Mouse (Mus musculus): ENCODE measurements around the gene Slc25a21. TPM values are rescaled to one million over a fixed set of nuclear protein-coding genes. Genes with fewer than 3 reads are reported as not detected.

Slc25a21 gene
- polyA plus RNA-seq, 1 experiment: 0.62 TPM

- no peak for DNase-seq
- no peaks in the 10 kb centered on the region for H3K4me1 ChIP-seq (ENCODE audit: control insufficient read depth, insufficient read depth, low read length)
- H3K27me3 ChIP-seq (ENCODE audit: control insufficient read depth, insufficient read depth, low read length): no peaks in the 10 kb centered on the region
These were observed 324.1 kb downstream of the Slc25a21 start for GRCm38 (mm10) chr12:56873204-56873603.

GRCm38 (mm10) chr12:56870569-56870968 lies 326.7 kb downstream of the Slc25a21 start:
- Histone ChIP-seq H3K4me3 (replicated peaks; ENCODE audit: insufficient read depth, low read depth, low read length) (no peak overlapping the region), H3K4me1 (ENCODE audit: control insufficient read depth, insufficient read depth, low read length) (no peaks in the 10 kb centered on the region), H3K27me3 (ENCODE audit: control insufficient read depth, insufficient read depth, low read length) (no peaks in the 10 kb centered on the region), H3K27ac (ENCODE audit: insufficient read depth, low read length) (no peak overlapping the region)
- TF ChIP-seq CTCF (IDR thresholded peaks at IDR 0.05; ENCODE audit: borderline replicate concordance, insufficient read depth, low read depth, low read length) (no peak), POLR2A (IDR thresholded peaks at IDR 0.05; ENCODE audit: borderline replicate concordance, insufficient read depth, low read length) (no peak)
- no peak for DNase-seq
- WGBS: 55% methylated on average over 3 of the region's 3 CpGs

More at GRCm38 (mm10) chr12:56873204-56873603, 324.1 kb downstream of the Slc25a21 start:
- TF ChIP-seq CTCF (IDR thresholded peaks at IDR 0.05; ENCODE audit: borderline replicate concordance, insufficient read depth, low read depth, low read length) (no peak), POLR2A (IDR thresholded peaks at IDR 0.05; ENCODE audit: borderline replicate concordance, insufficient read depth, low read length) (no peak)
- no peak overlapping the region for H3K4me3 ChIP-seq (replicated peaks; ENCODE audit: insufficient read depth, low read depth, low read length)
- no peak overlapping the region for H3K27ac ChIP-seq (ENCODE audit: insufficient read depth, low read length)

DNA sequence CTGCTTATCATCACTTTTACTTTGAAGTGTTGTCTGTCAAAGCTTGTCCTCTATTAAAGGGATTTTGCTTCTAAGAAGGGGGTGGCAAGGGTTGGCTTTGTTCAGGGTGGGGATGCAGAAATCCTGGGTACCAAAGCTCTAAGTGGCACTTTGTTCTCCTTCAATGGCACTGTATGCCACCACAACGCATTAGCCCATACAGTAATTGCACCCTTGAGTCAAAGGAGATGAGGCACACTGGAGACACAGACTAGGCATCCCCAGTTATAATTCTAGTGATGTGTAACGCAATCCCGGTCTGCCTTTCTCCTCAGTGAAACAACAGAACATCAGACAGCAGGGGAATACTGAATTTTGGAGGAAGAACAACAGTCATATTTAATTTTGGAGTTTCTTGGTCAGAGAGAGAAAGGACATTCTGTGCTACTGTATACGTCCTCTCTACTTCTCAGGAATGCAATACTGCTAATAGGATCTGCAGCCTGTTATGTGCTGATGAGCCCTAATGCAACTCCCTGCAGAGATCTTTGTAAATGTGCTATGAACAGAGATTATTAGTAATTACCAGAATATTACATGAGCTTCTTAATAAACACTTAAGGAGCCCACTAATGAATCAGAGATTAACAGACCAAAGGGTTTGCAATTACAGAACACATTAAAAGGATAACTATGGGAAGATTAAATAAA lies 333.3 kb downstream of the Slc25a21 start:
- Histone ChIP-seq H3K27ac (ENCODE audit: insufficient read depth, low read length) (no peak overlapping the region), H3K27me3 (ENCODE audit: control insufficient read depth, insufficient read depth, low read length) (no peaks in the 10 kb centered on the region), H3K4me1 (ENCODE audit: control insufficient read depth, insufficient read depth, low read length) (no peaks in the 10 kb centered on the region), H3K4me3 (replicated peaks; ENCODE audit: insufficient read depth, low read depth, low read length) (no peak overlapping the region)
- DNase-seq: no peak
- TF ChIP-seq POLR2A (IDR thresholded peaks at IDR 0.05; ENCODE audit: borderline replicate concordance, insufficient read depth, low read length) (no peak), CTCF (IDR thresholded peaks at IDR 0.05; ENCODE audit: borderline replicate concordance, insufficient read depth, low read depth, low read length) (no peak)
- 84% methylated on average over 4 of the region's 4 CpGs for WGBS

- no peak for DNase-seq
- Histone ChIP-seq H3K27ac (ENCODE audit: insufficient read depth, low read length) (no peak overlapping the region), H3K4me1 (ENCODE audit: control insufficient read depth, insufficient read depth, low read length) (no peaks in the 10 kb centered on the region), H3K4me3 (replicated peaks; ENCODE audit: insufficient read depth, low read depth, low read length) (no peak overlapping the region), H3K27me3 (ENCODE audit: control insufficient read depth, insufficient read depth, low read length) (no peaks in the 10 kb centered on the region)
- no peak for TF ChIP-seq CTCF (IDR thresholded peaks at IDR 0.05; ENCODE audit: borderline replicate concordance, insufficient read depth, low read depth, low read length)
- TF ChIP-seq POLR2A (IDR thresholded peaks at IDR 0.05; ENCODE audit: borderline replicate concordance, insufficient read depth, low read length): no peak
- 42% methylated on average over 4 of the region's 4 CpGs for WGBS
These were observed 344.6 kb downstream of the Slc25a21 start for GRCm38 (mm10) chr12:56852679-56853078.

DNA sequence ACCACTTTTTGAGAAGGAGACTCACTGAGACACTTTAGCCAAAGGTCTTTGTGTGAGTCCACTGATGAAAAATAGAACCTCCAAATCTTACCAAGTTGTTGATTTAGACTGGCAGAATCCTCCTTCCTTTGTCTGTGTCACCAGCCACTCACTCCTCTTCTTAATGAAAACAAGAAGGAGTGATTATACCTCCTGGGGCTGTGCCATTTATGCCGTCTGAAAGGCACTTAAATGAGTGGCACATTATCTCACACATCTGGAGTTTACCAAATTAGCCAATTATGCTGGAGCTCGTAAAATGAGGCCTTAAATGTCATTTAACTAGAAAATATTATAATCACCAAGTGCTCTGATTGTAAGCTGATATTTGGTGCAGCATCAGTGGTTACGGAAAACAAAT lies 345.8 kb downstream of the Slc25a21 start:
- Histone ChIP-seq H3K27me3 (ENCODE audit: control insufficient read depth, insufficient read depth, low read length) (no peaks in the 10 kb centered on the region), H3K4me3 (replicated peaks; ENCODE audit: insufficient read depth, low read depth, low read length) (no peak overlapping the region), H3K27ac (ENCODE audit: insufficient read depth, low read length) (no peak overlapping the region), H3K4me1 (ENCODE audit: control insufficient read depth, insufficient read depth, low read length) (no peaks in the 10 kb centered on the region)
- TF ChIP-seq POLR2A (IDR thresholded peaks at IDR 0.05; ENCODE audit: borderline replicate concordance, insufficient read depth, low read length) (no peak), CTCF (IDR thresholded peaks at IDR 0.05; ENCODE audit: borderline replicate concordance, insufficient read depth, low read depth, low read length) (no peak)
- DNase-seq: no peak
- 45% methylated on average over 3 of the region's 3 CpGs for WGBS

DNA sequence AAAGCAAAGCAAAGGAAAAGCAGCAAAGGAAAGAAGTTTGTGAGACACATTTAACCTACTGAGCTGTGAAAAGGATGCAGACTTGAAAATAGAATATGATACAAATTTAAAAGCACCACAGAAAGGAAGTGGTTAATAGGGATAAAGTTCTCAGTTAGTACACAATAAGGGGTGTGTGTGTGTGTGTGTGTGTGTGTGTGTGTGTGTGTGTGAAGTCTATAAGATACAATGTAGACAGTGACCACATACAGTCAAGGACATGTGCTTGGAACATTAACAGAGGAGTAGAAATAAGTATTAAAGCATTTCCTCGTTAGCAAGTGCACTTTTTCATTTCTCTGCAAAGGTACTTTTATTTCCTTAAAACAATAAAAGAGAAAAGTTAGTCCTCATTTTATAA lies 367.3 kb downstream of the Slc25a21 start:
- H3K4me1 ChIP-seq (ENCODE audit: control insufficient read depth, insufficient read depth, low read length): no peaks in the 10 kb centered on the region
- H3K4me3 ChIP-seq (replicated peaks; ENCODE audit: insufficient read depth, low read depth, low read length): no peak overlapping the region
- H3K27me3 ChIP-seq (ENCODE audit: control insufficient read depth, insufficient read depth, low read length): no peaks in the 10 kb centered on the region
- 66% methylated on average over 1 of the region's 1 CpGs for WGBS
- H3K27ac ChIP-seq (ENCODE audit: insufficient read depth, low read length): no peak overlapping the region
- DNase-seq: no peak
- TF ChIP-seq POLR2A (IDR thresholded peaks at IDR 0.05; ENCODE audit: borderline replicate concordance, insufficient read depth, low read length): no peak
- TF ChIP-seq CTCF (IDR thresholded peaks at IDR 0.05; ENCODE audit: borderline replicate concordance, insufficient read depth, low read depth, low read length): no peak

GRCm38 (mm10) chr12:56829455-56829883 lies 367.8 kb downstream of the Slc25a21 start:
- TF ChIP-seq CTCF (IDR thresholded peaks at IDR 0.05; ENCODE audit: borderline replicate concordance, insufficient read depth, low read depth, low read length) (no peak), POLR2A (IDR thresholded peaks at IDR 0.05; ENCODE audit: borderline replicate concordance, insufficient read depth, low read length) (no peak)
- no peaks in the 10 kb centered on the region for H3K27me3 ChIP-seq (ENCODE audit: control insufficient read depth, insufficient read depth, low read length)
- H3K27ac ChIP-seq (ENCODE audit: insufficient read depth, low read length): no peak overlapping the region
- no peaks in the 10 kb centered on the region for H3K4me1 ChIP-seq (ENCODE audit: control insufficient read depth, insufficient read depth, low read length)
- H3K4me3 ChIP-seq (replicated peaks; ENCODE audit: insufficient read depth, low read depth, low read length): no peak overlapping the region
- WGBS: 12% methylated on average over 5 of the region's 5 CpGs
- DNase-seq: no peak

- no peak for TF ChIP-seq CTCF (IDR thresholded peaks at IDR 0.05; ENCODE audit: borderline replicate concordance, insufficient read depth, low read depth, low read length)
- H3K27ac ChIP-seq (ENCODE audit: insufficient read depth, low read length): no peak overlapping the region
- H3K27me3 ChIP-seq (ENCODE audit: control insufficient read depth, insufficient read depth, low read length): no peaks in the 10 kb centered on the region
- no peak for DNase-seq
- WGBS: 80% methylated on average over 8 of the region's 8 CpGs
- no peaks in the 10 kb centered on the region for H3K4me1 ChIP-seq (ENCODE audit: control insufficient read depth, insufficient read depth, low read length)
- H3K4me3 ChIP-seq (replicated peaks; ENCODE audit: insufficient read depth, low read depth, low read length): no peak overlapping the region
These were observed 369.4 kb downstream of the Slc25a21 start for GRCm38 (mm10) chr12:56827808-56828384.
